Mouse (Mus musculus): ENCODE results near the gene Rapgef3.

The Rapgef3 gene

GRCm38 (mm10) chr15:97720026-97720675, 47.6 kb downstream of the Rapgef3 start:
- DNase-seq (ENCODE audit: low spot score) = peak; percentile 54

GRCm38 (mm10) chr15:97719494-97719893, 48.3 kb downstream of the Rapgef3 start:
- DNase-seq (ENCODE audit: low spot score) = no peak

GRCm38 (mm10) chr15:97718535-97719155, 49.1 kb downstream of the Rapgef3 start:
- DNase-seq (ENCODE audit: low spot score) = no peak

- DNase-seq (ENCODE audit: low spot score) = peak; percentile 79
Measured at GRCm38 (mm10) chr15:97717861-97718534, 49.8 kb downstream of the Rapgef3 start.

- no peak for DNase-seq (ENCODE audit: low spot score)
Measured at GRCm38 (mm10) chr15:97716782-97717181, 51.0 kb downstream of the Rapgef3 start.

GRCm38 (mm10) chr15:97715734-97716133, 52.0 kb downstream of the Rapgef3 start:
- no peak for DNase-seq (ENCODE audit: low spot score)

- DNase-seq (ENCODE audit: low spot score) = peak; percentile 56
Measured at GRCm38 (mm10) chr15:97715083-97715482, 52.7 kb downstream of the Rapgef3 start.

- DNase-seq (ENCODE audit: low spot score) = no peak
Measured at GRCm38 (mm10) chr15:97712546-97712945, 55.2 kb downstream of the Rapgef3 start.

GRCm38 (mm10) chr15:97710906-97711305, 56.9 kb downstream of the Rapgef3 start:
- DNase-seq (ENCODE audit: low spot score) = no peak

- peak; percentile 90 for DNase-seq (ENCODE audit: low spot score)
Measured at GRCm38 (mm10) chr15:97705211-97706050, 62.3 kb downstream of the Rapgef3 start, which contains the start of gene Rpap3. Gene Rpap3 (minus strand): TSS chr15:97705825.

GRCm38 (mm10) chr15:97696616-97697015, 71.2 kb downstream of the Rapgef3 start:
- no peak for DNase-seq (ENCODE audit: low spot score)
